Mouse (Mus musculus): ENCODE measurements at regions not wholly inside any gene's neighbourhood (a gene's known extent, or its start where the extent isn't known, plus 50 kb on each side); places are given as distances from the start of the nearest gene placed in this dataset.

GRCm38 (mm10) chr10:97160892-97161291 is 318.5 kb upstream of the Dcn start:
- TF ChIP-seq CTCF (IDR thresholded peaks at IDR 0.05; ENCODE audit: control insufficient read depth, insufficient read depth, insufficient replicate concordance, low read depth, low read length), result no peak
- TF ChIP-seq POLR2A (IDR thresholded peaks at IDR 0.05; ENCODE audit: control insufficient read depth, low read depth, low read length), result no peak
